Mouse (Mus musculus): ENCODE data around the gene Eno1. TPM values are rescaled to one million over a fixed set of nuclear protein-coding genes. Genes with fewer than 3 reads are reported as not detected.

Gene Eno1
- polyA plus RNA-seq, 1 experiment from 2014 or later, result 1,672 TPM

DNA sequence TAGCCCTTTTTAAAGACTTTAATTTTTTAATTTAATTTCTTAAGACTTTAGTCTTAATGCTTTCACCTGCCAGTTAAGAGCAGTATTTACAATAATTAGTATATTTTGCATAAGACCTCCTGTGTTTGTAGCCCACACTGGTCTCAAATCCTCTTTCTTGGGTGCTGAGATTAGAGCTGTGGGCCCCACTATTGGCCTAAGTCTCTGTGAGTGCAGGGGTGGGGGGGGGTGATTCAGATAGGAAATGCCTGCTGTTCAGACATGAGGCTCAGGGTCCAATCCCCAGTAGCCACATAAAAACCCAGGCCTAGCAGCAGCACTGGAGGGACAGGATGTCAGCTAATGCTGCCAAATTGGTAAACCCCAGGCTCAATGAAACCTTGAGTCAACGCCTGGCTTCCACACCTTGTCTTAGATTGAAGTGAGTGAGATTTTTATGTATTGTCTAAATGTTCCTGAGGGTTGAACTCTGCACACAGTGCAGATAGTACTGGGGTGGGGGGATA lies 3.9 kb downstream of the Eno1 start:
- no peak for ATAC-seq (replicated peaks; ENCODE audit: extremely low read depth, insufficient read depth, low FRiP score)
- Histone ChIP-seq H3K4me3 (ENCODE audit: low read length) (peak overlapping the region; percentile 82), H3K4me2 (ENCODE audit: low read depth, low read length) (peak overlapping the region; percentile 76), H3K36me3 (ENCODE audit: control insufficient read depth, insufficient read depth) (peaks cover 54% of the 10 kb centered on the region), H3K27ac (ENCODE audit: low read length) (no peak overlapping the region), H3K9me3 (replicated peaks; ENCODE audit: control insufficient read depth, low read length) (no peaks in the 10 kb centered on the region), H3K27me3 (ENCODE audit: control insufficient read depth, insufficient read depth, low read length) (no peaks in the 10 kb centered on the region), H3K9ac (ENCODE audit: low read length) (peak overlapping the region; percentile 44), H3K4me1 (ENCODE audit: control insufficient read depth, insufficient read depth, low read length) (peaks cover 51% of the 10 kb centered on the region)
- WGBS, result 55% methylated on average over 1 of the region's 1 CpGs

DNA sequence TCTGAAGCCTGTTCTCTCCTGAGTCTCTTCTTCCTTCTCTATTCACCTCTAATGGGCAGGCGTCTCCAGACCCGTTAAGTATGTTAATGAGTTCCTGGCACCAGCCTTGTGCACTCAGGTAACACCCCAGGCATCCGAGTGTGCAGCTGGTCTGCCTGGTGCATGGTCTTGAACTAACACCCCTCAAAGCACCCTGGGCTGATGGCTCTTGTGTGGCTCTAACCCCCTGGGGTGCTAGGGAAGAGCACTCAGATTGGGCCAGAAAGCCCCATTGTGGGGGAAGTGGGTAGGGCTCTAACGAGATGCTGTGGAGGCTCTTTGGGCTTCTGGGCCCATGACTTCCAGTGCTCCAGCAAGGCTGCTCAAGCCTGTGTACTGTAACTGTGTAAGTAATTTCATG lies 5.2 kb downstream of the Eno1 start:
- Histone ChIP-seq H3K27ac (ENCODE audit: low read length) (peak overlapping the region; percentile 17; the same call in 1 of the 2 replicates), H3K4me3 (ENCODE audit: low read length) (no peak overlapping the region), H3K9ac (ENCODE audit: low read length) (peak overlapping the region; percentile 39)

DNA sequence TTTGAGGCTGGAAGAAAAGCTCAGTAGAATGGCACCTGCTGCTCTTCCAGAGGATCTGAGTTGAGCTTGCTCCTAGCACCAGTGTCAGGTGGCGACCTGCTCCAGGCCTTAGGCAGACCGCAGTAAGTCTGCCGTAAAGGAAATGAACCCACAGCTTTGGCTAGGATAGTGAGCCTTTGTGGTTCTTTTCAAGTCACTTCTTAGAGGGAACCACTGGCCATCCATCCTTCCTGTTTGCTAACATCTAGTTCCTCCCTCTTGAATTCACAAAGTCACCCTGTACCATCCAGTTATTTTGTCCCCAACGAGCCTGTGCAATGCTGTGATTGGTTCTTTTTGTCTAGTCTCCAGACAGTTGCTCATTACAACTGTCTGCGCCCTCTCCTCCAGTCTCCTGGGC lies 6.2 kb downstream of the Eno1 start:
- WGBS, result 60% methylated on average over 5 of the region's 5 CpGs
- H3K4me3 ChIP-seq (ENCODE audit: low read length), result no peak overlapping the region
- no peak for ATAC-seq (replicated peaks; ENCODE audit: extremely low read depth, insufficient read depth, low FRiP score)
- H3K4me1 ChIP-seq (ENCODE audit: control insufficient read depth, insufficient read depth, low read length), result peaks cover 49% of the 10 kb centered on the region
- H3K36me3 ChIP-seq (ENCODE audit: control insufficient read depth, insufficient read depth), result peaks cover 74% of the 10 kb centered on the region
- H3K27me3 ChIP-seq (ENCODE audit: control insufficient read depth, insufficient read depth, low read length), result no peaks in the 10 kb centered on the region
- H3K9ac ChIP-seq (ENCODE audit: low read length), result peak overlapping the region; percentile 44; the same call in 1 of the 2 replicates
- no peak overlapping the region for H3K27ac ChIP-seq (ENCODE audit: low read length)
- H3K9me3 ChIP-seq (replicated peaks; ENCODE audit: control insufficient read depth, low read length), result no peaks in the 10 kb centered on the region
- H3K4me2 ChIP-seq (ENCODE audit: low read depth, low read length), result peak overlapping the region; percentile 76; the same call in 1 of the 2 replicates

More for the DNA sequence above, 5.2 kb downstream of the Eno1 start:
- H3K36me3 ChIP-seq (ENCODE audit: control insufficient read depth, insufficient read depth), result peaks cover 65% of the 10 kb centered on the region
- H3K9me3 ChIP-seq (replicated peaks; ENCODE audit: control insufficient read depth, low read length), result no peaks in the 10 kb centered on the region
- peaks cover 49% of the 10 kb centered on the region for H3K4me1 ChIP-seq (ENCODE audit: control insufficient read depth, insufficient read depth, low read length)
- no peak for ATAC-seq (replicated peaks; ENCODE audit: extremely low read depth, insufficient read depth, low FRiP score)
- WGBS, result 60% methylated on average over 4 of the region's 4 CpGs
- no peaks in the 10 kb centered on the region for H3K27me3 ChIP-seq (ENCODE audit: control insufficient read depth, insufficient read depth, low read length)
- H3K4me2 ChIP-seq (ENCODE audit: low read depth, low read length), result peak overlapping the region; percentile 76; the same call in 1 of the 2 replicates

DNA sequence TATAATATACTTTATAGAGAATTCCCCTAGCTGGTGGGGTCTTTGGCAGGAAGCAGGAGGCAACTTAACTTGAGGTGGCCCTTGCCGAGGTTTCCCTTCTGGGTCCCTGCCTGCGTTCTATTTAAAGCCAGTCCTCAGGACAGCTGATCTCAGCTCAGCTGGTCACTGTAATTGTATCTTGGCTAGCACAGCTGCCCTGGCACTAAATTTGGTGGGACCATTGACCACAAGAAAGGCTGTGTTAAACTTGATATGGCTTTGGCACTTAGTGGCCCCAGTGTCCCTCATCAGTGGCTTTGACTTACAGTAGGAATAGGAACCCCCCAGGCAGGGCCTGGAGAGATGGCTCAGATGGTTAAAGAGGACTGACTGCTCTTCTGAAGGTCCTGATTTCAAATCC lies 9.4 kb downstream of the Eno1 start:
- WGBS, result 34% methylated on average over 2 of the region's 2 CpGs
- Histone ChIP-seq H3K27ac (ENCODE audit: low read length) (peak overlapping the region; percentile 25; the same call in 1 of the 2 replicates), H3K4me3 (ENCODE audit: low read length) (no peak overlapping the region), H3K36me3 (ENCODE audit: control insufficient read depth, insufficient read depth) (peaks cover 78% of the 10 kb centered on the region), H3K9me3 (replicated peaks; ENCODE audit: control insufficient read depth, low read length) (no peaks in the 10 kb centered on the region), H3K9ac (ENCODE audit: low read length) (no peak overlapping the region), H3K4me1 (ENCODE audit: control insufficient read depth, insufficient read depth, low read length) (peaks cover 36% of the 10 kb centered on the region), H3K27me3 (ENCODE audit: control insufficient read depth, insufficient read depth, low read length) (no peaks in the 10 kb centered on the region), H3K4me2 (ENCODE audit: low read depth, low read length) (no peak overlapping the region)
- no peak for ATAC-seq (replicated peaks; ENCODE audit: extremely low read depth, insufficient read depth, low FRiP score)

DNA sequence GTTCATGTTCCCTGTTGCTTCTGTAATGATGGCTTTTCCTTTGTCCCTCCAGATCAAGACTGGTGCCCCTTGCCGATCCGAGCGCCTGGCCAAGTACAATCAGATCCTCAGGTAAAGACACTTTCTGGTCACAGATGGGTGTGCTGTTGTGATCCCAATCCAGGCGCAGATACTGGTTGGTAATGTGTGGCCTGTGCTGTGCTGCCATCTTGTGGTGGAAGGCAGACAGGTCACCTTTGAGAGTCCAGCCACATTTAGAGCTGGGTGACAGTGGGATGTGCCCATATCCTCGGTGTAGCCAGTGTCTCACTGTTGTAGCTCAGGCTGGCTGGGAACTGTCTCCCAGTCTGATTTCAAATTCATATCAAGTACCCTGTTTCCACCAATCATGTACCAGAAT lies 11.5 kb downstream of the Eno1 start:
- ATAC-seq (replicated peaks; ENCODE audit: extremely low read depth, insufficient read depth, low FRiP score), result no peak
- H3K36me3 ChIP-seq (ENCODE audit: control insufficient read depth, insufficient read depth), result peaks cover 63% of the 10 kb centered on the region
- no peak overlapping the region for H3K4me3 ChIP-seq (ENCODE audit: low read length)
- H3K4me2 ChIP-seq (ENCODE audit: low read depth, low read length), result no peak overlapping the region
- peaks cover 14% of the 10 kb centered on the region for H3K4me1 ChIP-seq (ENCODE audit: control insufficient read depth, insufficient read depth, low read length)
- no peaks in the 10 kb centered on the region for H3K27me3 ChIP-seq (ENCODE audit: control insufficient read depth, insufficient read depth, low read length)
- no peaks in the 10 kb centered on the region for H3K9me3 ChIP-seq (replicated peaks; ENCODE audit: control insufficient read depth, low read length)
- no peak overlapping the region for H3K9ac ChIP-seq (ENCODE audit: low read length)
- H3K27ac ChIP-seq (ENCODE audit: low read length), result no peak overlapping the region
- 62% methylated on average over 5 of the region's 5 CpGs for WGBS

DNA sequence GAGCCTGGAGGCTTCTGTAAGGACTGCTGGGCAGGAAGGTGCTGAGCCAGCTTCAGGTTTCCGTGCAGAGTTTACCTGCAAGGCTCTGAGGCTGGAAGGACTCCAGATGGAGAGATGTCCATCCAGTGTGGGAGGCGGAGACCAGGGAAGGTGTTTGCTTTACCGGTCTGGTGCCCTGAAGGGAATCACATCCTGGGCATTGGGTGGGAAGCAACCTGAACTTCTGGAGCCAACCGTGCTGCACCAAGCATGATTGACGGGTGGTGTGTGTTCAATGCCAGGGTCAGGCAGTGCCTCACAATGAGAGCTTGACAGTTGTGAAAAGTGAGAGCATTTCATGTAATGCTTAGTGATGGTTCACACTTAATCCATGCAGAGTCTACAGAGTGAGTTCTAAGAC lies 12.4 kb downstream of the Eno1 start:
- 73% methylated on average over 5 of the region's 5 CpGs for WGBS
- Histone ChIP-seq H3K4me2 (ENCODE audit: low read depth, low read length) (no peak overlapping the region), H3K27me3 (ENCODE audit: control insufficient read depth, insufficient read depth, low read length) (no peaks in the 10 kb centered on the region), H3K4me3 (ENCODE audit: low read length) (no peak overlapping the region), H3K36me3 (ENCODE audit: control insufficient read depth, insufficient read depth) (peaks cover 56% of the 10 kb centered on the region), H3K4me1 (ENCODE audit: control insufficient read depth, insufficient read depth, low read length) (peaks cover 9% of the 10 kb centered on the region), H3K27ac (ENCODE audit: low read length) (no peak overlapping the region), H3K9ac (ENCODE audit: low read length) (no peak overlapping the region), H3K9me3 (replicated peaks; ENCODE audit: control insufficient read depth, low read length) (no peaks in the 10 kb centered on the region)
- ATAC-seq (replicated peaks; ENCODE audit: extremely low read depth, insufficient read depth, low FRiP score), result no peak

DNA sequence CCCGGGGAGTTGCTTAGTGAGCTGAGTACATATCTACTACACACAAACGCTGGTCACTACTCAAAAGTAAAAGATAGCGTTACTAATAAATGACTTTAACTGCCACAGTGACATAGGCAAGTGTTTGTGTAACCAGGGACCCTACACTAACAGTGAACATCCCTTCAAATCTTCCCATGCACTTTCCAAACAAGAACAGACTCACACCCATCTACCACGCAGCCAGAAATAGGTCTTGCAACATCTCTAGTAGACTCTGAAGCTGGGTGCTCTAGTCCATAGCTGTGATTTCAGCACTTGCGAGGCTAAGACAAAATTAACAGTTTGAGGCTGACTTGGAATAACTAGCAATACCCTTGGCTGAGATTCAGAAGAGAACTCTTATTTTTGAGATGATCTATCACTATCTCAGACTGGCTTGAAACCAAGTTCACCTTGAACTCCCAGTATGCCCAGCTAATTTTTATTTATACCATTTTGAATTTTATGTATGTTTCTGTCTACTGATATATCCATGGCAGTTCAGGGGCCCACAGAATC lies 13.3 kb downstream of the Eno1 start:
- H3K4me1 ChIP-seq (ENCODE audit: control insufficient read depth, insufficient read depth, low read length), result peaks cover 9% of the 10 kb centered on the region
- no peaks in the 10 kb centered on the region for H3K9me3 ChIP-seq (replicated peaks; ENCODE audit: control insufficient read depth, low read length)
- no peak for ATAC-seq (replicated peaks; ENCODE audit: extremely low read depth, insufficient read depth, low FRiP score)
- 69% methylated on average over 5 of the region's 5 CpGs for WGBS
- no peak overlapping the region for H3K4me2 ChIP-seq (ENCODE audit: low read depth, low read length)
- H3K4me3 ChIP-seq (ENCODE audit: low read length), result no peak overlapping the region
- no peaks in the 10 kb centered on the region for H3K27me3 ChIP-seq (ENCODE audit: control insufficient read depth, insufficient read depth, low read length)
- no peak overlapping the region for H3K9ac ChIP-seq (ENCODE audit: low read length)
- H3K36me3 ChIP-seq (ENCODE audit: control insufficient read depth, insufficient read depth), result peaks cover 48% of the 10 kb centered on the region
- no peak overlapping the region for H3K27ac ChIP-seq (ENCODE audit: low read length)

DNA sequence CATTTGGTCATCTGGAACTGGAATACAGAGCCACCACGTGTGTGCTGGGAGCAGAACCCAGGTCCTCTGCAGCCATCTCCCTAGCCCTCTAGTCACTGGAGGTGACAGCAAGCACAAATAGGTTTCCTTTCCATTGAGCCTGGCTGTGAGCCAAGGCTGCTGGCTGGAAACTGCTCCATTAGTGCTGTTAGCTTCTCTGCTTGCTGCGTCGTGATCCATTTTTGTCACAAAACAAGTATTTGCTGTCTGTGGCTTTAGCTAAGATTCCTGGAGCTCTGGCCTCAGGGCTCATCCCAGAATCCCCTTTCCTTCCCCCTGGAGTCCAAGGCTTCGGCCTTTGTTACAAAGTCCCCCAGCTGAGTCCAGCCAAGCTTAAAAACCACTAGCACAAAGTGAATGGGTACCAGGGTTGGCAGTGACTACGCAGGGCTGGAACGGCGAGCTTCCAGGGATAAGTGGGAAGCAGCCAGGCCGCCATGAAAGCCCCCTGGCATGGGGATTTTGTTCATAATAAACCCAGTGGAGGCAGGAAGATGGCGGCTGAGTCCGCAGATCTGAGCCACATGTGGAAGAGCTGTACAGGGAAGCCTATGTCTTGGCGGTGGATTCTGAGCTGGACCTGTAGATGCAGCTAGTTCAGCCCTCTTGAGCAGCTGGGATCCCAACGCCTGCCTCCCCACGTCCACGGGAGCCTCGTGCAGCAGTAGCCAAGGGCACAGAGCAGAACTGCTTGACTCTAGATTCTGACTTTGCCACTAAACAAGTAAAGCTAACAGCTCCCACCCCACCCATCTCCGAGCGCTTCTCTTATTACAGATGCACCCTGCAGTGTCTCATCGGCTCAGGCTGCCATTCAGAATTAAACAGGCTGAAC lies 14.3 kb downstream of the Eno1 start:
- Histone ChIP-seq H3K9ac (ENCODE audit: low read length) (no peak overlapping the region), H3K9me3 (replicated peaks; ENCODE audit: control insufficient read depth, low read length) (no peaks in the 10 kb centered on the region), H3K36me3 (ENCODE audit: control insufficient read depth, insufficient read depth) (peaks cover 44% of the 10 kb centered on the region), H3K27me3 (ENCODE audit: control insufficient read depth, insufficient read depth, low read length) (no peaks in the 10 kb centered on the region), H3K27ac (ENCODE audit: low read length) (peak overlapping the region; percentile 55; the same call in 1 of the 2 replicates), H3K4me3 (ENCODE audit: low read length) (no peak overlapping the region), H3K4me2 (ENCODE audit: low read depth, low read length) (no peak overlapping the region), H3K4me1 (ENCODE audit: control insufficient read depth, insufficient read depth, low read length) (peaks cover 8% of the 10 kb centered on the region)
- 50% methylated on average over 18 of the region's 18 CpGs for WGBS
- ATAC-seq (replicated peaks; ENCODE audit: extremely low read depth, insufficient read depth, low FRiP score), result no peak

DNA sequence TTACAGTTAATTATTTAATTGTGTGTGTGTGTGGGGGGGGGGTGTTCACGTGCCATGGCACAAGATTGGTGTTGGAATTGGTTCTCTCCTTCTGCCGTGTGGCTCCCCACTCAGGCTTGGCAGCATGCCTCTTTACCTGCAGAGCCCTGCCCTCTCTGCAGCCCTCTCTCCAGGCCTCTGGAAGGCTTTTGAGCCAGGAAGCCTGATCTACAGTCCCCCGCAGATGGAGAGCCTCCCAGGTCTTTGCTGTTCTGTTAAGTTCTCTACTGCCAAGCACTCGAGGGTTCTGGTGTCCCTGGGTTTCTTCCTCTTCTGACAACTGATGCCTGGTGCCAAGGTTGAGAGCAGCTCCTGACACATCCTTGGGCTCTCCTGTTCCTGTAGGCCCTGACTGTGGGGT lies 17.9 kb downstream of the Eno1 start:
- ATAC-seq (replicated peaks; ENCODE audit: extremely low read depth, insufficient read depth, low FRiP score), result no peak

More for the DNA sequence above, 17.9 kb downstream of the Eno1 start:
- Histone ChIP-seq H3K9ac (ENCODE audit: low read length) (no peak overlapping the region), H3K27me3 (ENCODE audit: control insufficient read depth, insufficient read depth, low read length) (no peaks in the 10 kb centered on the region), H3K4me2 (ENCODE audit: low read depth, low read length) (no peak overlapping the region), H3K9me3 (replicated peaks; ENCODE audit: control insufficient read depth, low read length) (no peaks in the 10 kb centered on the region), H3K4me1 (ENCODE audit: control insufficient read depth, insufficient read depth, low read length) (peaks cover 26% of the 10 kb centered on the region), H3K4me3 (ENCODE audit: low read length) (no peak overlapping the region), H3K27ac (ENCODE audit: low read length) (no peak overlapping the region), H3K36me3 (ENCODE audit: control insufficient read depth, insufficient read depth) (peaks cover 16% of the 10 kb centered on the region)
- 49% methylated on average over 4 of the region's 4 CpGs for WGBS
